In the genomic region with DNA sequence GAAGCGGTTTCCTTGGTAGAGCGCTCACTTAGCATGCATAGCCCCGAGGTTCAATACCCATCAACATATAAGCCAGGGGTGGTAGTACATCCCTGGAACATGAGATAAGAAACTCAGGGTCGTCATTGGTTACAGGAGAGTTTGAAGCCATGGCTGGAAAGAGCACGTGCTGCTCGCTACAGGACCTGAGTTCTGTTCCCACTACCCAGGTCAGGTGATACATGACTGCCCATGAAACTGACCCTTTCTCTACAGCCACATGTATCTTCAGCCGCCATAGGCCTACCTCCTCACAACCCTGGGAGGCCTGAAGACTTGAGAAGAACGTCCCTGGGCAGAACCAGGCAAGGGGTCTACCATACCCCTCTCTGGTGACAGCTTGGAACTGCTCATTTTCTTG, we compare ENCODE assay signal across 25 mouse cellular contexts. TPM values are rescaled to one million over a fixed set of nuclear protein-coding genes. Genes with fewer than 3 reads are reported as not detected.
A peak's percentile ranks its signal among the peaks of the same experiment; 100 is the strongest.
DNase-seq lines count a peak whose midpoint lies in the region; ATAC-seq and TF ChIP-seq lines count a peak whose summit lies in the region.
"Had no signal": no experiment of that assay in that cellular context is flagged by ENCODE, and none has a peak within 500 bp of the region (broad histone marks: within the 10 kb centered on the region; RNA-seq: fewer than 3 reads in every experiment).

No protein-coding gene starts in this region.

- peaks cover 70% of the 10 kb centered on the region for H3K79me2 ChIP-seq in CH12.LX (replicated peaks; ENCODE audit: control insufficient read depth, extremely low read depth, insufficient read depth, poor library complexity, severe bottlenecking)

- no peak for ATAC-seq in kidney, embryonic 14.5 days (ENCODE audit: low FRiP score, low TSS enrichment)
- ATAC-seq in lung, embryonic 15.5 days (ENCODE audit: borderline replicate concordance, extremely low read depth, low FRiP score, low TSS enrichment): no peak
- ATAC-seq in embryonic facial prominence, embryonic 15.5 days (ENCODE audit: insufficient number of reproducible peaks, low FRiP score, low TSS enrichment, low read depth): no peak
- ATAC-seq: midbrain, embryonic 13.5 days had no signal

- TF ChIP-seq RAD21 in CH12.LX (IDR thresholded peaks at IDR 0.05; ENCODE audit: low read depth, low read length): no peak

- H3K4me1 ChIP-seq in kidney, embryonic 14.5 days (ENCODE audit: control insufficient read depth, insufficient read depth, low read length): peaks cover 49% of the 10 kb centered on the region
- H3K4me1 ChIP-seq in kidney, adult 2 months (ENCODE audit: control insufficient read depth, insufficient read depth, low read length): peaks cover 85% of the 10 kb centered on the region
- H3K4me1 ChIP-seq in lung, embryonic 15.5 days: peaks cover 95% of the 10 kb centered on the region
- H3K4me1 ChIP-seq in CH12.LX (ENCODE audit: control insufficient read depth in 1 of 2, insufficient read depth in 2 of 2): peaks cover 39 to 94% of the 10 kb centered on the region in 2 experiments
- H3K4me1 ChIP-seq in embryonic facial prominence, embryonic 15.5 days: peaks cover 77% of the 10 kb centered on the region

- H3K4me3 ChIP-seq in kidney, embryonic 14.5 days (ENCODE audit: low read length): no peak overlapping the region
- H3K4me3 ChIP-seq in kidney, adult 2 months (ENCODE audit: insufficient read depth, low read depth, low read length): no peak overlapping the region
- no peak overlapping the region for H3K4me3 ChIP-seq in lung, embryonic 15.5 days
- no peak overlapping the region for H3K4me3 ChIP-seq in CH12.LX (replicated peaks in 1 of 3; ENCODE audit: low read depth in 2 of 3, low read length in 2 of 3, poor library complexity in 1 of 3)
- H3K4me3 ChIP-seq in embryonic facial prominence, embryonic 15.5 days (replicated peaks): no peak overlapping the region
- H3K4me3 ChIP-seq: erythroblast, embryonic 14.5 days; forebrain, embryonic 12.5 days; hindbrain, embryonic 13.5 days; midbrain, embryonic 13.5 days; neural tube, embryonic 12.5 days had no signal

- H3K9me3 ChIP-seq in kidney, embryonic 14.5 days (ENCODE audit: control insufficient read depth, low read length): no peaks in the 10 kb centered on the region
- H3K9me3 ChIP-seq in lung, embryonic 15.5 days: no peaks in the 10 kb centered on the region
- no peaks in the 10 kb centered on the region for H3K9me3 ChIP-seq in CH12.LX (replicated peaks; ENCODE audit: low read length)
- H3K9me3 ChIP-seq in embryonic facial prominence, embryonic 15.5 days (replicated peaks): no peaks in the 10 kb centered on the region
- H3K9me3 ChIP-seq: forebrain, embryonic 12.5 days; hindbrain, embryonic 13.5 days; midbrain, embryonic 13.5 days; neural tube, embryonic 12.5 days had no signal

- dilution Hi-C loops in CH12.LX (cut with MboI; ENCODE audit: extremely low pct_ligation_motif_present, extremely low pct_unique_long_range_greater_than_20kb, low sequenced_read_pairs): no loop called here

- WGBS in kidney, embryonic 14.5 days: 69% methylated on average over 8 of the region's 8 CpGs
- WGBS in kidney, adult 2 months: 73% methylated on average over 8 of the region's 8 CpGs
- WGBS in lung, embryonic 15.5 days: 73% methylated on average over 8 of the region's 8 CpGs
- 74% methylated on average over 8 of the region's 8 CpGs for WGBS in embryonic facial prominence, embryonic 15.5 days

- no peak for TF ChIP-seq CTCF in kidney, adult 2 months (conservative IDR thresholded peaks at IDR 0.05; ENCODE audit: insufficient read depth, insufficient read length, low read depth, low read length)
- TF ChIP-seq CTCF in CH12.LX (conservative IDR thresholded peaks at IDR 0.05 in 1 of 2, IDR thresholded peaks at IDR 0.05 in 1 of 2; ENCODE audit: low read depth in 2 of 2, low read length in 2 of 2): no peak

- TF ChIP-seq EP300 in CH12.LX (IDR thresholded peaks at IDR 0.05; ENCODE audit: low read length): no peak

- peaks cover 7% of the 10 kb centered on the region; the same call in 1 of the 2 replicates for H3K36me3 ChIP-seq in kidney, embryonic 14.5 days (ENCODE audit: control insufficient read depth, insufficient read depth, low read length)
- H3K36me3 ChIP-seq in kidney, adult 2 months (ENCODE audit: control insufficient read depth, insufficient read depth, low read length): no peaks in the 10 kb centered on the region
- H3K36me3 ChIP-seq in lung, embryonic 15.5 days: no peaks in the 10 kb centered on the region
- H3K36me3 ChIP-seq in CH12.LX (replicated peaks in 1 of 2; ENCODE audit: control insufficient read depth in 1 of 2, insufficient read depth in 1 of 2, low read length in 1 of 2): peaks cover 0 to 21% of the 10 kb centered on the region in 2 experiments
- H3K36me3 ChIP-seq in embryonic facial prominence, embryonic 15.5 days: no peaks in the 10 kb centered on the region
- H3K36me3 ChIP-seq: forebrain, embryonic 12.5 days; hindbrain, embryonic 13.5 days; midbrain, embryonic 13.5 days; neural tube, embryonic 12.5 days had no signal

- no peak overlapping the region for H3K4me2 ChIP-seq in kidney, embryonic 14.5 days (replicated peaks; ENCODE audit: low read depth, low read length)
- no peak overlapping the region for H3K4me2 ChIP-seq in lung, embryonic 15.5 days
- H3K4me2 ChIP-seq in CH12.LX (ENCODE audit: insufficient read depth, low read depth, poor library complexity, severe bottlenecking): peak overlapping the region; percentile 73; the same call in 1 of the 2 replicates
- H3K4me2 ChIP-seq in embryonic facial prominence, embryonic 15.5 days (replicated peaks): no peak overlapping the region
- H3K4me2 ChIP-seq: forebrain, embryonic 12.5 days; hindbrain, embryonic 13.5 days; midbrain, embryonic 13.5 days; neural tube, embryonic 12.5 days had no signal

- TF ChIP-seq POLR2A in kidney, adult 2 months (IDR thresholded peaks at IDR 0.05; ENCODE audit: low read depth, low read length): no peak
- TF ChIP-seq POLR2A in CH12.LX (IDR thresholded peaks at IDR 0.05; ENCODE audit: low read depth, low read length): no peak

- in situ Hi-C loops in CH12.LX (cut with MboI; ENCODE audit: low pct_ligation_motif_present, low pct_unique_long_range_greater_than_20kb, low sequenced_read_pairs): no loop called here

- peak overlapping the region; percentile 5; the same call in 1 of the 2 replicates for H3K27ac ChIP-seq in kidney, embryonic 14.5 days (ENCODE audit: low read depth, low read length)
- H3K27ac ChIP-seq in kidney, adult 2 months (ENCODE audit: insufficient read depth, low read depth, low read length): no peak overlapping the region
- peak overlapping the region; percentile 98 for H3K27ac ChIP-seq in lung, embryonic 15.5 days
- H3K27ac ChIP-seq in CH12.LX (ENCODE audit: insufficient read depth, low read depth): peak overlapping the region; percentile 70
- H3K27ac ChIP-seq in embryonic facial prominence, embryonic 15.5 days (replicated peaks): peak overlapping the region; percentile 40; the same call in 1 of the 2 replicates
- H3K27ac ChIP-seq: forebrain, embryonic 12.5 days; hindbrain, embryonic 13.5 days; midbrain, embryonic 13.5 days; neural tube, embryonic 12.5 days had no signal

- no peaks in the 10 kb centered on the region for H3K27me3 ChIP-seq in kidney, embryonic 14.5 days (ENCODE audit: control insufficient read depth, insufficient read depth, low read length)
- H3K27me3 ChIP-seq in kidney, adult 2 months (replicated peaks; ENCODE audit: control insufficient read depth, insufficient read depth, low read length): no peaks in the 10 kb centered on the region
- no peaks in the 10 kb centered on the region for H3K27me3 ChIP-seq in lung, embryonic 15.5 days
- no peaks in the 10 kb centered on the region for H3K27me3 ChIP-seq in CH12.LX (replicated peaks)
- H3K27me3 ChIP-seq in embryonic facial prominence, embryonic 15.5 days: no peaks in the 10 kb centered on the region
- H3K27me3 ChIP-seq: forebrain, embryonic 12.5 days; hindbrain, embryonic 13.5 days; midbrain, embryonic 13.5 days; neural tube, embryonic 12.5 days had no signal

- no peak for DNase-seq in kidney, adult 2 months
- no peak for DNase-seq in lung, postnatal 25 days (ENCODE audit: low spot score)
- DNase-seq in CH12.LX (ENCODE audit: extremely low read depth): no peak
- DNase-seq in gastrocnemius, postnatal 4 days (ENCODE audit: low spot score in 2 of 2): no peak
- DNase-seq: adrenal gland, adult 2 months; B cell, adult 2 months; cerebellum, adult 11 months; cerebellum, adult 9-11 months; gastrocnemius, postnatal 25 days; heart, postnatal 10 days; layer of hippocampus, adult 9-11 months; liver, postnatal 0 days; retina, postnatal 1 day; right cerebral cortex, postnatal 25 days; spleen, adult 18-20 months; thymus, postnatal 14 days had no signal

- no peak overlapping the region for H3K9ac ChIP-seq in kidney, embryonic 14.5 days (ENCODE audit: low read depth, low read length)
- 0 out of 2 replicates have a peak overlapping the region, but pooled peaks have one; percentile 1 for H3K9ac ChIP-seq in lung, embryonic 15.5 days
- H3K9ac ChIP-seq in CH12.LX (ENCODE audit: insufficient read depth, low read depth): peak overlapping the region; percentile 60
- H3K9ac ChIP-seq in embryonic facial prominence, embryonic 15.5 days: no peak overlapping the region
- H3K9ac ChIP-seq: forebrain, embryonic 12.5 days; hindbrain, embryonic 13.5 days; liver, postnatal 0 days; midbrain, embryonic 13.5 days; neural tube, embryonic 12.5 days had no signal

TF ChIP-seq in CH12.LX, 34 proteins besides CTCF, POLR2A, EP300 and RAD21:
- 0 out of 2 replicates have a peak, but pooled peaks have one; percentile 46 for TF ChIP-seq MYC (IDR thresholded peaks at IDR 0.05; ENCODE audit: low read depth, low read length)
- TF ChIP-seq BHLHE40 (IDR thresholded peaks at IDR 0.05; ENCODE audit: low read depth, low read length): peak; percentile 64
- TF ChIP-seq KAT2A (IDR thresholded peaks at IDR 0.05; ENCODE audit: insufficient replicate concordance, low read length): no peak
- peak; percentile 63; the same call in 1 of the 2 replicates for TF ChIP-seq MAX (IDR thresholded peaks at IDR 0.05; ENCODE audit: low read length)
- no peak for TF ChIP-seq MAZ (IDR thresholded peaks at IDR 0.05; ENCODE audit: low read depth, low read length)
- 0 out of 2 replicates have a peak, but pooled peaks have one; percentile 3 for TF ChIP-seq IRF4 (IDR thresholded peaks at IDR 0.05; ENCODE audit: low read depth, low read length)

RNA-seq across cellular contexts. Expression of gene Creb3l2, which starts 13.0 kb away (rescaled TPM):
- polyA plus RNA-seq in kidney, embryonic 14.5 days (2014; fragmentation: Nextera tagmentation; extraction: Ambion mirVana): 21.3 and 34.2 TPM in 2 replicates
- 23.3 and 25.0 TPM in 2 replicates for polyA plus RNA-seq in kidney, adult 2 months (2012; rRNA removed)
- polyA plus RNA-seq in lung, embryonic 15.5 days (2015; fragmentation: Nextera tagmentation; extraction: Ambion mirVana): 27.8 and 28.0 TPM in 2 replicates
- total RNA-seq in CH12.LX (2012; rRNA removed): 7.0 and 8.7 TPM in 2 replicates
- 1.3 and 1.5 TPM in 2 replicates for total RNA-seq in CH12.LX (2014; rRNA removed)
- polyA plus RNA-seq in CH12.LX (2012; ENCODE audit: insufficient read length, low read depth): 6.6 and 8.5 TPM in 2 replicates
- polyA plus RNA-seq in embryonic facial prominence, embryonic 15.5 days (2015; fragmentation: Nextera tagmentation; extraction: Ambion mirVana): 27.3 and 28.1 TPM in 2 replicates
- 10 to 100 TPM; 35.6 to 37.4 TPM for total RNA-seq in gastrocnemius, postnatal 4 days (2021)
- total RNA-seq: MEL had no signal

Comparison
In these comparisons a context has a peak if more than half of its experiments do, and no peak if none do; other contexts are left out.
1. H3K9ac ChIP-seq: peak in lung, embryonic 15.5 days (single experiment) and CH12.LX (single experiment); none in kidney, embryonic 14.5 days (single experiment) and embryonic facial prominence, embryonic 15.5 days (single experiment).